Mouse (Mus musculus) embryonic facial prominence, embryonic 12.5 days (tissue): ENCODE results near the gene Dennd2c. TPM values are rescaled to one million over a fixed set of nuclear protein-coding genes. Genes with fewer than 3 reads are reported as not detected.
A peak's percentile ranks its signal among the peaks of the same experiment; 100 is the strongest.

Experiments used
- ATAC-seq: fragments of 200-750 bp; cut with Nextera tagmentation; 2 replicates; pipeline ENCODE4 v1.8.0; 2017; ENCODE audit not compliant: insufficient number of reproducible peaks, insufficient read depth, low FRiP score, low TSS enrichment
- H3K27ac ChIP-seq: fragments of 300-500 bp; sonication (generic); 2 replicates; pipeline ENCODE4 v1.5.1; 2016; ENCODE audit warnings: mild to moderate bottlenecking
- H3K27me3 ChIP-seq: fragments of 300-500 bp; sonication (generic); 2 replicates; pipeline ENCODE4 v1.6.1; 2016; ENCODE audit warnings: mild to moderate bottlenecking, moderate library complexity
- H3K36me3 ChIP-seq: fragments of 300-500 bp; sonication (generic); 2 replicates; pipeline ENCODE4 v1.6.1; 2016; ENCODE audit warnings: mild to moderate bottlenecking
- H3K4me1 ChIP-seq: fragments of 300-500 bp; sonication (generic); 2 replicates; pipeline ENCODE4 v1.6.1; 2016
- H3K4me2 ChIP-seq: fragments of 300-500 bp; sonication (generic); replicated peaks from 2 replicates; pipeline ENCODE4 v1.6.1; 2016; ENCODE audit warnings: mild to moderate bottlenecking, moderate library complexity
- H3K4me3 ChIP-seq: fragments of 300-500 bp; sonication (generic); 2 replicates; pipeline ENCODE4 v1.5.1; 2016; ENCODE audit warnings: mild to moderate bottlenecking
- H3K9ac ChIP-seq: fragments of 300-500 bp; sonication (generic); 2 replicates; pipeline ENCODE4 v1.6.1; 2016; ENCODE audit warnings: mild to moderate bottlenecking, moderate library complexity
- H3K9me3 ChIP-seq: fragments of 300-500 bp; sonication (generic); 2 replicates; pipeline ENCODE4 v1.6.1; 2016; ENCODE audit warnings: mild to moderate bottlenecking, moderate library complexity
- WGBS: fragments of 180-500 bp; shearing (Covaris S2); methylation state at CpG from one replicate; pipeline ENCODE4 v1.1.7; 2016; 5-methylcytosine and 5-hydroxymethylcytosine counted together
- polyA plus RNA-seq: library from polyadenylated mRNA; unstranded; fragments of >200 nt; fragmentation: Nextera tagmentation; extraction: Ambion mirVana; gene quantifications from 2 replicates; pipeline ENCODE4 v1.2.1, GENCODE M21; 2016

Gene Dennd2c
- 7.4 and 8.4 TPM in 2 replicates for polyA plus RNA-seq

DNA sequence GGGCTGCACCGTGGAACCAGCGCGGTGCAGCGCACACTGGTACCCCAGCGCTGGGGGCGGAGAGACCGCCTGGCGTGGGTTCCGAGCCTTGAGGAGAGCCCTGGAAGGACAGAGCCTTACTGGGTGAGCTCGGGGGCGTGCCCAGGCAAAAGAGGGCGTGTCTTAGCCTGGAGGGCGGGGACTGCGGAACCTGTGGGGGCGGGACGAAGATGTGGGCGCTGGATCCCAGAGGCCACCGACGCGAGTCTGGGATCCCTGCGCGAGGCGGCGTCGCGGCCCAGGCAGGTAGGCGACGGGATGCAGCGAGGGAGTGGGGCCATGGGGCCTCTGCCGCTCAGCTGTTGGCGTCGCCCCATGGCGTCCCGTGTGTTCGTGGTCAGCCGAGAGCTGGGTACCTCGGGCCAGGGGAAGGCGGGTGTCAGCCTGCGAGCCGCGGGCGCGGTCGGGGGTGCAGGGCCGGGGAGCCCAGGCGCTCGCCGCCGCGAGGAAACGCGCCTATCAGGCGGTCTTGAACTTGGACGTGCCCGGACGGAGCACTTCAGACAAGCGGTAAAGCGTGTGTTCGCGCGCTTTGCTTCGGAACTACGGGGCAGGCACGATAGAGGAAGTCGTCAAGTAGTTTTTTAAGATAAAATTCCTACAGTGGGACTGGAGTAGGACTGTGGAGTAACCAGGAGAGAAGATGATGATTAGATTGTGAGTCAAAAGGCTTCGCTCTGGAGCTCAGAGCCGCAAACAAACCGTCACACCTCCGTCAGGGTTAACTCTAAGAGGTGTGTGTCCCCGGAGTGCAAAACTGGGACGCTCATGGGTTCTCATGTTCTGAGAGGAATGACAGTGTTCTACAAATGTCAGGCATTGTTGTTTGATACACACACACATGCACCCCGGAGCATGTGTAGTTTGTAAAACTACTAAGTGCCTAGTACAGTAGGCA, at the start of gene Dennd2c:
Dennd2c (plus strand) TSS at position 151 of the 937 bp plus-strand sequence.
- no peaks in the 10 kb centered on the region for H3K36me3 ChIP-seq
- H3K9me3 ChIP-seq, result no peaks in the 10 kb centered on the region
- H3K9ac ChIP-seq, result peak within 1 kb of the TSS; percentile 67
- no peaks in the 10 kb centered on the region for H3K4me1 ChIP-seq
- peak within 1 kb of the TSS; percentile 85 for H3K4me2 ChIP-seq
- peak within 1 kb of the TSS; percentile 65; the same call in 1 of the 2 replicates for H3K27ac ChIP-seq
- whole genome bisulfite sequencing, result under 1% methylated on average over 71 of the region's 72 CpGs
- peak; percentile 96 for ATAC-seq
- H3K27me3 ChIP-seq, result no peaks in the 10 kb centered on the region
- peak within 1 kb of the TSS; percentile 71 for H3K4me3 ChIP-seq

DNA sequence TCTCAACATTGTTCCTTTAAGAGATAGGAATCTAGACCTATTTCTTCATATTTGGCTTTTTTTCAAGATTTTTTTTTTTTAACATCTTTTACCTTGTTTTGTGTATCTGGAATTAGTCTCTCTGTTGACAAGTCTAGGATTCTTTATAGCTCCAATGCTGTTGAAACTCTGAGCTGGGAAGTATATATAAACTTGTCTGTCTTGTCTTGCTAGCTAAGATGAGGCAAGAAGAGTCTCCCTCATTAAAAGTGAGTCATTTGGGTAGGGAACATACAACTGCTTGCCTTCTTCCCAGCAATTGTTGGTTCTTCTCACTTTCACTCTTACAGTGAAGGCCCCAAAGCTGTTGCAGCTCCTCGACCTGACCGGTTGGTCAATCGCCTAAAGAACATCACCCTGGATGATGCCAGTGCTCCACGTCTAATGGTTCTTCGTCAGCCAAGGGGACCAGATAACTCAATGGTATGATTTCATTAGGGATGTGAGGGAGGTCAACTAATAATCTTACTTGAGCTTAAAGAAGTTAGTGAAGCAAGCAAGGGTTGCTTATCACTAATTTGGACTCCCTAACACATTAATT, 46.3 kb upstream of the Dennd2c start:
- Histone ChIP-seq H3K4me2 (no peak overlapping the region), H3K4me1 (0 out of 2 replicates have a peak, but pooled peaks cover 3% of the 10 kb centered on the region), H3K4me3 (no peak overlapping the region), H3K9me3 (no peaks in the 10 kb centered on the region), H3K27me3 (no peaks in the 10 kb centered on the region), H3K36me3 (peaks cover 58% of the 10 kb centered on the region), H3K9ac (no peak overlapping the region), H3K27ac (no peak overlapping the region)
- ATAC-seq, result no peak
- WGBS, result 92% methylated on average over 5 of the region's 5 CpGs

- 0 out of 2 replicates have a peak overlapping the region, but pooled peaks have one; percentile 41 for H3K27ac ChIP-seq
- WGBS, result 4% methylated on average over 10 of the region's 10 CpGs
These were observed 44.7 kb upstream of the Dennd2c start for GRCm38 (mm10) chr3:103057752-103058151.

GRCm38 (mm10) chr3:103058207-103059157, 43.9 kb upstream of the Dennd2c start, which contains the start of gene Nras:
Nras (plus strand) TSS chr3:103058285.
- Histone ChIP-seq H3K4me2 (peak within 1 kb of the TSS; percentile 76), H3K36me3 (peaks cover 61% of the 10 kb centered on the region), H3K9me3 (no peaks in the 10 kb centered on the region), H3K9ac (peak within 1 kb of the TSS; percentile 83), H3K27me3 (no peaks in the 10 kb centered on the region), H3K27ac (peak within 1 kb of the TSS; percentile 97), H3K4me3 (peak within 1 kb of the TSS; percentile 71), H3K4me1 (0 out of 2 replicates have a peak, but pooled peaks cover 3% of the 10 kb centered on the region)
- 3% methylated on average over 46 of the region's 46 CpGs for WGBS
- ATAC-seq, result peak; percentile 95

More at GRCm38 (mm10) chr3:103057752-103058151, 44.7 kb upstream of the Dennd2c start:
- H3K36me3 ChIP-seq, result peaks cover 60% of the 10 kb centered on the region
- peak overlapping the region; percentile 83; the same call in 1 of the 2 replicates for H3K9ac ChIP-seq
- no peaks in the 10 kb centered on the region for H3K27me3 ChIP-seq
- peak; percentile 29; the same call in 1 of the 2 replicates for ATAC-seq
- H3K9me3 ChIP-seq, result no peaks in the 10 kb centered on the region
- H3K4me1 ChIP-seq, result 0 out of 2 replicates have a peak, but pooled peaks cover 3% of the 10 kb centered on the region
- peak overlapping the region; percentile 71 for H3K4me3 ChIP-seq
- peak overlapping the region; percentile 76 for H3K4me2 ChIP-seq

DNA sequence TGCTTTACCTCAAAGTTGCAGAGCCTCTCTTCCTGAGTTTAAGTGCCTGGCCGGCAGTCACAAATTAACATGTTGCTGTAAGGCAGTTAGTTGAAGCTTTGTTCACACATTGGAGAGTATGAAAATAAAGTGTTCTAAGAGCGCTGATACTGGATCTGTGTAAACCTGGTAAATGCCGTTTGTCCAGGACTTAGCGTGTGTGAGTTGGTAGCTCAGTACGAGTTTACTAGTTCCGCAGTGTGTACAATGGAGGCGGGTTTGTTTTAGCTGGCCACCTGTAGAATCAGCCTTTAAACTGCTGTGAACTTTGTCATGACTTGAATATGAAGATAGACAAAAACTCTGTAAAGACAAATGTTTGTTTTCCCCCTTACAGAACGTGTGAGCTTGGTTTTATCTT, 35.5 kb upstream of the Dennd2c start:
- Histone ChIP-seq H3K36me3 (peaks cover 61% of the 10 kb centered on the region), H3K4me2 (no peak overlapping the region), H3K27ac (no peak overlapping the region), H3K27me3 (no peaks in the 10 kb centered on the region), H3K9me3 (no peaks in the 10 kb centered on the region), H3K4me1 (no peaks in the 10 kb centered on the region), H3K9ac (no peak overlapping the region), H3K4me3 (no peak overlapping the region)
- ATAC-seq, result no peak
- WGBS, result 93% methylated on average over 8 of the region's 8 CpGs

GRCm38 (mm10) chr3:103068971-103069370, 33.4 kb upstream of the Dennd2c start:
- no peak overlapping the region for H3K9ac ChIP-seq
- no peak for ATAC-seq
- H3K9me3 ChIP-seq, result no peaks in the 10 kb centered on the region
- no peak overlapping the region for H3K4me2 ChIP-seq
- peaks cover 42% of the 10 kb centered on the region for H3K36me3 ChIP-seq
- H3K27ac ChIP-seq, result no peak overlapping the region
- no peaks in the 10 kb centered on the region for H3K27me3 ChIP-seq
- 89% methylated on average over 6 of the region's 6 CpGs for WGBS
- H3K4me3 ChIP-seq, result no peak overlapping the region
- no peaks in the 10 kb centered on the region for H3K4me1 ChIP-seq

- H3K36me3 ChIP-seq, result 0 out of 2 replicates have a peak, but pooled peaks cover 4% of the 10 kb centered on the region
- no peak for ATAC-seq
- no peaks in the 10 kb centered on the region for H3K9me3 ChIP-seq
- H3K4me3 ChIP-seq, result no peak within 1 kb of the TSS
- 63% methylated on average over 5 of the region's 5 CpGs for WGBS
- no peaks in the 10 kb centered on the region for H3K27me3 ChIP-seq
- no peak within 1 kb of the TSS for H3K27ac ChIP-seq
- H3K9ac ChIP-seq, result no peak within 1 kb of the TSS
- H3K4me2 ChIP-seq, result no peak within 1 kb of the TSS
- no peaks in the 10 kb centered on the region for H3K4me1 ChIP-seq
These were observed 28.6 kb upstream of the Dennd2c start, which contains the start of gene Ampd1 for GRCm38 (mm10) chr3:103073771-103074170. Ampd1 (plus strand) TSS chr3:103074014.

- Histone ChIP-seq H3K36me3 (no peaks in the 10 kb centered on the region), H3K4me1 (no peaks in the 10 kb centered on the region), H3K27ac (no peak overlapping the region), H3K9ac (no peak overlapping the region), H3K4me2 (no peak overlapping the region), H3K9me3 (no peaks in the 10 kb centered on the region), H3K27me3 (no peaks in the 10 kb centered on the region), H3K4me3 (no peak overlapping the region)
- WGBS, result 83% methylated on average over 9 of the region's 9 CpGs
- ATAC-seq, result no peak
These were observed 26.5 kb upstream of the Dennd2c start for GRCm38 (mm10) chr3:103075871-103076270.

GRCm38 (mm10) chr3:103076476-103076875, 25.9 kb upstream of the Dennd2c start:
- Histone ChIP-seq H3K4me3 (no peak overlapping the region), H3K9me3 (no peaks in the 10 kb centered on the region), H3K27ac (no peak overlapping the region), H3K4me2 (no peak overlapping the region), H3K27me3 (no peaks in the 10 kb centered on the region), H3K36me3 (no peaks in the 10 kb centered on the region), H3K4me1 (no peaks in the 10 kb centered on the region), H3K9ac (no peak overlapping the region)
- no peak for ATAC-seq
- WGBS, result 85% methylated on average over 9 of the region's 9 CpGs

DNA sequence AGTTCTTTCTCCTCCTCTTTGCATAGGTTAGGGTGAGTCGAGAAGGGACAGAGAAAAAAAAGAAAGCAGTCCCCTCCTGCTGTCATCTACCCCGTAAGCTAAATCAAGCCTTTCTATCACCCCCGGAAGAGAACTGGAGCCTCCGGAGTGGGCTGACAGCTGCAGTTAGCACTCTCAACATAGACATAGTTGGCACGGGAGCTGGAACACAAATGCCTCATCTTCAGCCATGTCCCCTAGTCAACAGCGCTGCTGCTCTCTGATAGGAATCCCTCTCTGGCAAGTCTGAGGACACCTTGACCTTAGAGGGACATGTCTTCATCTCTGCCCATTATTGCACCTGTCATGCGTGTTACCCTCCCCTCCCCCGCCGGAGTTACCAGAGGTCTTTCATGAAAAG, 23.1 kb upstream of the Dennd2c start:
- no peaks in the 10 kb centered on the region for H3K9me3 ChIP-seq
- no peak overlapping the region for H3K9ac ChIP-seq
- ATAC-seq, result no peak
- no peak overlapping the region for H3K27ac ChIP-seq
- H3K4me1 ChIP-seq, result no peaks in the 10 kb centered on the region
- WGBS, result 93% methylated on average over 9 of the region's 9 CpGs
- H3K4me3 ChIP-seq, result no peak overlapping the region
- no peaks in the 10 kb centered on the region for H3K36me3 ChIP-seq
- no peak overlapping the region for H3K4me2 ChIP-seq
- no peaks in the 10 kb centered on the region for H3K27me3 ChIP-seq

- no peaks in the 10 kb centered on the region for H3K9me3 ChIP-seq
- ATAC-seq, result no peak
- H3K27ac ChIP-seq, result no peak overlapping the region
- no peaks in the 10 kb centered on the region for H3K27me3 ChIP-seq
- H3K4me1 ChIP-seq, result no peaks in the 10 kb centered on the region
- no peaks in the 10 kb centered on the region for H3K36me3 ChIP-seq
- H3K9ac ChIP-seq, result no peak overlapping the region
- no peak overlapping the region for H3K4me2 ChIP-seq
- no peak overlapping the region for H3K4me3 ChIP-seq
- WGBS, result 45% methylated on average over 11 of the region's 11 CpGs
These were observed 21.4 kb upstream of the Dennd2c start for GRCm38 (mm10) chr3:103081051-103081450.
